Mouse (Mus musculus): ENCODE measurements around the gene 1700029I15Rik.

DNA sequence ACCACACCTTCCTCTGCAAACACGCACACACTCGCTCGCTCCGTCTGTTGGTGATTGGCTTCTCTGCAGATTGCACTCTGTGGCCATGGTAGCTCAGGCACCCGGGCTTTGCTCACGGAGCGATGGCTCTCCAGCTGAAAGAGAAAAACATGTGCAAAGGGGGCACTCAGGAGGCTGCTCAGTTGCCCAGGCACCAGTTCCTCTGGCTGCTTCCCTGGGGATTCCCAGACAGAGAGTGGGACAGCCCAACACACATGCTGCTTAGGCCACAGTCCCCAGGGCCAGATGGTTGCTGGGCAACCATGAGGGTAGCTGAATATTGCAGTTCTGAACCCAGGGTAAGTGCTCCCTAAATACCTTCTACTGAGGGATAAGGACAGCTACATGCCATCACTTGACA is 23.3 kb downstream of the 1700029I15Rik start:
- TF ChIP-seq CTCF (IDR thresholded peaks at IDR 0.05; ENCODE audit: low read depth) (no peak), EP300 (IDR thresholded peaks at IDR 0.05; ENCODE audit: low read depth) (no peak)

Measured in liver, embryonic 14.5 days (tissue).